Mouse (Mus musculus) adrenal gland, adult 8-10 months (tissue): ENCODE data around the gene Arhgap44. TPM values are rescaled to one million over a fixed set of nuclear protein-coding genes. Genes with fewer than 3 reads are reported as not detected.

Experiments used
- DNase-seq: peaks from one replicate; pipeline ENCODE4 v3.0.0; 2022
- total RNA-seq, 4 experiments: library from RNA; stranded (reverse); gene quantifications; 2 replicates each; pipeline ENCODE4 v1.2.4; 2022

Arhgap44 gene
- total RNA-seq, 4 experiments from 2014 or later: 9.4 to 20.1 (median 13.7) TPM

GRCm38 (mm10) chr11:65137145-65137652 lies 25.6 kb downstream of the Arhgap44 start:
- DNase-seq: no peak

- DNase-seq: no peak
Measured at GRCm38 (mm10) chr11:65135251-65135739, 27.5 kb downstream of the Arhgap44 start.

GRCm38 (mm10) chr11:65133661-65134060 lies 29.1 kb downstream of the Arhgap44 start:
- DNase-seq: no peak

- no peak for DNase-seq
Measured at GRCm38 (mm10) chr11:65129110-65129509, 33.7 kb downstream of the Arhgap44 start.

- peak; percentile 37 for DNase-seq
Measured at GRCm38 (mm10) chr11:65128666-65129065, 34.1 kb downstream of the Arhgap44 start.

- no peak for DNase-seq
Measured at GRCm38 (mm10) chr11:65126566-65126965, 36.2 kb downstream of the Arhgap44 start.

- DNase-seq: no peak
Measured at GRCm38 (mm10) chr11:65124913-65125418, 37.8 kb downstream of the Arhgap44 start.

- DNase-seq: no peak
Measured at GRCm38 (mm10) chr11:65120276-65120675, 42.5 kb downstream of the Arhgap44 start.

- no peak for DNase-seq
Measured at GRCm38 (mm10) chr11:65115811-65116210, 47.0 kb downstream of the Arhgap44 start.

- no peak for DNase-seq
Measured at GRCm38 (mm10) chr11:65112086-65112485, 50.7 kb downstream of the Arhgap44 start.

- DNase-seq: no peak
Measured at GRCm38 (mm10) chr11:65111651-65112050, 51.1 kb downstream of the Arhgap44 start.

GRCm38 (mm10) chr11:65110058-65110457 lies 52.7 kb downstream of the Arhgap44 start:
- no peak for DNase-seq

GRCm38 (mm10) chr11:65107734-65108171 lies 55.0 kb downstream of the Arhgap44 start:
- DNase-seq: peak; percentile 15

GRCm38 (mm10) chr11:65107151-65107550 lies 55.6 kb downstream of the Arhgap44 start:
- no peak for DNase-seq

GRCm38 (mm10) chr11:65104076-65104475 lies 58.7 kb downstream of the Arhgap44 start:
- DNase-seq: no peak

GRCm38 (mm10) chr11:65101206-65101605 lies 61.6 kb downstream of the Arhgap44 start:
- DNase-seq: no peak

GRCm38 (mm10) chr11:65100031-65100430 lies 62.7 kb downstream of the Arhgap44 start:
- no peak for DNase-seq

GRCm38 (mm10) chr11:65097526-65098070 lies 65.2 kb downstream of the Arhgap44 start:
- no peak for DNase-seq

- DNase-seq: no peak
Measured at GRCm38 (mm10) chr11:65096866-65097265, 65.9 kb downstream of the Arhgap44 start.

GRCm38 (mm10) chr11:65092851-65093250 lies 69.9 kb downstream of the Arhgap44 start:
- no peak for DNase-seq

GRCm38 (mm10) chr11:65090386-65090785 lies 72.4 kb downstream of the Arhgap44 start:
- no peak for DNase-seq

- DNase-seq: no peak
Measured at GRCm38 (mm10) chr11:65089982-65090381, 72.8 kb downstream of the Arhgap44 start.

- no peak for DNase-seq
Measured at GRCm38 (mm10) chr11:65089282-65089681, 73.5 kb downstream of the Arhgap44 start.
